Mouse (Mus musculus) 416B (cell line): ENCODE measurements at regions not wholly inside any gene's neighbourhood (a gene's known extent, or its start where the extent isn't known, plus 50 kb on each side); places are given as distances from the start of the nearest gene placed in this dataset.

Experiments used
- DNase-seq: peaks from one replicate; pipeline ENCODE4 v3.0.0; 2011; ENCODE audit warnings: low read depth

- DNase-seq, result no peak
Observed at GRCm38 (mm10) chr9:41481611-41482266, 320.2 kb upstream of the Ubash3b start.

DNA sequence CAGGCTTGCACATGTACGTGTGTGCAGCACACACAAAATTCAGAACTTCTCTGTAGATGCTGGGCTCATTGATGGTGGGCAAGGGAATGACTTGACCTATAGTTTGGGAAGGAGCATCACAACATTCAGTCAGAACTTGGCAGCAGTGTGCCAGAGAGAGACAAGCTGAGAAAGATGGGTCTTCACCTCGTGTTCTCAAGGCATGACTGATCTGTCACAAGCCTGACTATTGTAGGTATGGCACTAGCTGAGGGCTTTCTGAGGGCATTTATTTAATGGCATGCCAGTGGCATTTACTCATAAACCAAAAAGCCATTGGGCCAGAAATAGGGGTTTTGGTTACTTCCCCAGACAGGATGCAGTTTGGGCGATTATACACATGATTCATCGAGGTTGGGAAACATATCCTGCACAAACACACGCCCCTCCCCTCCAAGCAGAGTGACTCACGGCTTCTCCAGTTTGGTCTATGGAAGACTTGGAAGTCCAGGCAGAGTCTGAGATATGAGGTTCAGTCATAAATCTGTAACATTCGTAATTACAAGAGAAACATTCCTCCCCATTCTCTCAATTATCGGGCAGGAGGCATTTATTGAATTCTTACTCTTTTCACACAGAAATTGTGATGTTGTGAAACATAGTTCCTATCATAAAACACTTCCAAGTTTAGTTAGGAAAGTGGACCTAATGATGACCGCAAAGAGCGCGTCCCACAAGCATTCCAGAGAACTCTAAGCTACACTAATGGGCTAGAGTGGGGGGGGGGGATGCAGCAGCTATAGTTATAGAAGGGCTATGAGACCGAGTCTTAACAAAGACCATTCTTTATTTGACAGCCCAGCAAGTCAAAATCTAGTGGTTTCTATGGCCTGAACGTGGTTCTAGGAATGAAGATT, 318.6 kb upstream of the Ubash3b start:
- peak; percentile 84 for DNase-seq

DNA sequence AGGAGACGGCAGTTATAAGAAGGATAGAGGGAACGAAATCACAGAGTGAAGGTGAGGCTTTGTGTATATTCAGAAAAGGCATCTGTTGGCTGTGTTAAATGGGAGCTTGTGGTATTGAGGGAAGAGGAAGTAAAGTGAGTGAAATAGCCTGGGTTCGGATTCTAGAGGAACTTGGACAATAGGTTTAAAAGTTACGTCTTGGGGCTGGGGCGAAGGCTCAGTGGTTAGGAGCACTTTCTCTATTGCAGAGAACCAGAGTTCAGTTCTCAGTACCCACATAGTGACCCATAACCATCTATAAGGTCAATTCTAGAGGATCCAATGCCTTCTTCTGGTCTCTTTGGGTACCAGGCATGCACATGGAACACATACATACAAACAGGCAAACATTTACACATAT, 317.6 kb upstream of the Ubash3b start:
- no peak for DNase-seq

- DNase-seq, result no peak
Observed at GRCm38 (mm10) chr9:41478106-41478848, 316.8 kb upstream of the Ubash3b start.

DNA sequence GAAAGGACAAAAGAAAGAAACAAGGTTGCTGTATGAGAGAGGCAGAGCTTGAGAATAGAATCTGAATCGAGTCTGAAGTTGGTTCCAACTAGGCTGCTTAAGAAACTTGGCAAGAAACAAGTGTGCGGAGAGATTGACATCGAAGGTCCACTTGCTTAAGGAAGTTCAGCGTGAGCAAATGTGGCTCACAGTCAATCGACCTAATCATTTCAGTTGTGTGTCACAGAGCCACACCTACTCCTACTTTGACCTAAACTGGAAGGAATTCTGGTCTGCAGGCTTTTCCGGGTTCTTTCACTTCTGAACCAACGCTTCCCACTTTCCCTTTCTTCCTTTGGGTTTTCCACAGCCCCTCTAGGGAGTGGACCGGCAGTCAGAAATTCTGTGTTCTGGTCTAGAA, 313.8 kb upstream of the Ubash3b start:
- no peak for DNase-seq

GRCm38 (mm10) chr9:41474945-41475297, 313.4 kb upstream of the Ubash3b start:
- DNase-seq, result no peak

- peak; percentile 39 for DNase-seq
Observed at GRCm38 (mm10) chr9:41474244-41474944, 312.9 kb upstream of the Ubash3b start.

- DNase-seq, result no peak
Observed at GRCm38 (mm10) chr9:41473506-41473905, 312.0 kb upstream of the Ubash3b start.

DNA sequence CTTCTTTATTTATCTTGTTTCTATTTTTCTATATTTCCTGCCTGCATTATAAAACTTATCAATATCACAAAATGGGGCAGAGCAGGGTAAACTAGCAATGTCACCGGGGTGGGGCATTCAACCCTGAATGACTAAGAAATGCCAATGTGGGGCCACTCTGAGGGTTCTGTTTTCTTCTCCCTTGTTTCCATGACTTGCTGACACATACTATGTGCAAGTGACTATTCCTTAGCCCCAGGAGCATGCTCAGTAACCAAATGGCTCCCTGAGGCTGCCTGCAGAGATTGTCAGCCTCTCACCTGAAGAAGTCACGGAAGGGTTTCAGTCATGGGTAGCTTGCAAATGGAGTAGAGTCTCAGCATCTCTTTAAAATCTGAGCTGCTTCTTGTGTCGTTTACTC, 309.8 kb upstream of the Ubash3b start:
- DNase-seq, result no peak

- no peak for DNase-seq
Observed at GRCm38 (mm10) chr9:41470010-41470409, 308.5 kb upstream of the Ubash3b start.

GRCm38 (mm10) chr9:41469414-41469813, 307.9 kb upstream of the Ubash3b start:
- DNase-seq, result no peak

GRCm38 (mm10) chr9:41464057-41464685, 302.7 kb upstream of the Ubash3b start:
- no peak for DNase-seq

DNA sequence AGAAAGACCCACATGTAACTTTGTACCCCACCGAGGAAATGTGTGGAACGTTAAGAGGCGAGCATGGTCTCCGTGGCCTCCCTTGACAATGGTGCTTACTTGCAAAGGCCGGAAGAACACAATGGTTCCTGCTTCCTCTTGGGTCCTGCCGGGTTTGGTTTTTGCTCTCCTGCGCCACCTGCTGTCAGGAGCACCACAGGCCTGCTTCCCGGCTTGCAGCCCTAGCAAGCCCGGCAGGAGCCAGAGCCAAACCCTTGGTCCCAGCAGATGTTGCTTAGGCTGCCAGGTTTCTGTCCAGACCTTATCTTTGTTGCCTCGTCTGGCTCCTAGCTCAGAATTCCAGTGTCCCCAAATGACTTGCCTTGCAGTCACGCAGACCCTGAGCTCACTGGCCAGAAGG, 300.2 kb upstream of the Ubash3b start:
- peak; percentile 76 for DNase-seq

GRCm38 (mm10) chr9:41460709-41461108, 299.2 kb upstream of the Ubash3b start:
- DNase-seq, result no peak

- DNase-seq, result no peak
Observed at GRCm38 (mm10) chr9:41457003-41457402, 295.5 kb upstream of the Ubash3b start.

- no peak for DNase-seq
Observed at GRCm38 (mm10) chr9:41451738-41452137, 290.2 kb upstream of the Ubash3b start.

GRCm38 (mm10) chr9:41449233-41449632, 287.7 kb upstream of the Ubash3b start:
- DNase-seq, result no peak

DNA sequence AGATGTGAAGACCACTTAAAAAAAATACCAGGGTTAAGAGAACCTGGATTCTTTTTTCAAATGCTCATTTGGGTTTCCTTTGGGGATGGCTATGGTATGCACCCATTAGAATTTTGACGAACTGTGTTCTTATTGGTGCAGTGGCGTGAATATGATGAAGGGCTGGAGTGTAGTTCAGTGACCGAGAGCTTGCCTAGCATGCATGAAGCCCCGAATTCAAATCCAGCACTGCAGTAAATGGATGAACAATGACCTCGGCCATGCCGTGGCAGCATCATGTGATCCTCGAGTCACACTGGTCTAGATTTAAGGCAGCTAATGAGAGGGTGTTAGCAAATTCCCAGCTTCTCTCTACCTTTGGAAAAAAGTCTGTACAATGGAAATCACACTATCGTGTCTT, 286.4 kb upstream of the Ubash3b start:
- no peak for DNase-seq

GRCm38 (mm10) chr9:41447211-41447875, 285.8 kb upstream of the Ubash3b start:
- no peak for DNase-seq

DNA sequence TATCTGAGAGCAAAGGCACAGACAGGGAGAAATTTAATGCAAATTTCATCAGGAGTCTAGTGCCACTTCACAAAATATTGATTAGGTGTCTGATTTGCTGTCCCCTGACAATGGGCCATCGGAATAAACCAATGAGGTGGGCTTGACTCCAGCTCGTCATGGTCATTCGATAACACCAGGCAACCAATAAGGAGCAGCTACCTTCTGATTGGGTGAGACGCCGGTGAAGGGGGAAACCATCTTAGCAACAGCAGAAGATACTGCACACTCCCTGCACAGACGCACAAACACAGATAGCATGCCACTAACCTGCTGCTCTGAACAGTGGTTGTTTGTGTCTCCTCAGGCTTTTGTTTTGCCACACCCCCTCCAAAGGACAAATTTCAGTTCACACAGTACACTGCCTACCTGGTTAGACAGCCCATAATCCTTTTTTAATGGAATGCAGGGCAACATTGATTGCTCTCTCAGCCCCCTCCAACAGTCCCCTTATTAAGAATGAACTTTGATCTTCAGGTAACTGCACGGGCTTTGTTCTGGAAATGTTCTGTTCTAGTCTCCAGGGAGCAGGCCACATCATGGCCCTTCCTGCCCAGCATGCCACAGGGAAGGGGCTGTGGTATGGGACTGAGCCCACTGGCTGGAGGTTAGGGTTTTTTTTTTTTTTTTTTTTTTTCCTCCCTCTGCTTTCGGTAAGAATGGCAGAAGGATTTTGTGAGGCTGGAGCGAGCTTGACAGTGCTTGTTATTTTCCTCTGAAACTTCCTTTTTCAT, 285.1 kb upstream of the Ubash3b start:
- no peak for DNase-seq
